Mouse (Mus musculus) stomach, embryonic 16.5 days (tissue): Measurements from ENCODE around the gene Cog2. TPM values are rescaled to one million over a fixed set of nuclear protein-coding genes. Genes with fewer than 3 reads are reported as not detected.

Experiments
- ATAC-seq: fragments of 200-750 bp; cut with Nextera tagmentation; 2 replicates; pipeline ENCODE4 v1.8.0; 2017; ENCODE audit warnings: moderate number of reproducible peaks, moderate TSS enrichment; ENCODE audit not compliant: insufficient read depth, low FRiP score
- H3K27ac ChIP-seq: fragments of 300-500 bp; sonication (generic); 2 replicates; pipeline ENCODE4 v1.5.1; 2014; ENCODE audit warnings: low read length
- H3K27me3 ChIP-seq: fragments of 300-500 bp; sonication (generic); 2 replicates; pipeline ENCODE4 v1.6.1; 2014; ENCODE audit warnings: low read length, control low read depth, mixed read lengths; ENCODE audit not compliant: control insufficient read depth, insufficient read depth
- H3K36me3 ChIP-seq: fragments of 300-500 bp; sonication (generic); 2 replicates; pipeline ENCODE4 v1.6.1; 2014; ENCODE audit warnings: low read length; ENCODE audit not compliant: control insufficient read depth, insufficient read depth
- H3K4me1 ChIP-seq: fragments of 300-500 bp; sonication (generic); 2 replicates; pipeline ENCODE4 v1.6.1; 2014; ENCODE audit warnings: low read length, control low read depth, mixed read lengths; ENCODE audit not compliant: control insufficient read depth, insufficient read depth
- H3K4me2 ChIP-seq: fragments of 300-500 bp; sonication (generic); 2 replicates; pipeline ENCODE4 v1.6.1; 2014; ENCODE audit warnings: low read depth, low read length, mixed read lengths
- H3K4me3 ChIP-seq: fragments of 300-500 bp; sonication (generic); replicated peaks from 2 replicates; pipeline ENCODE4 v1.5.1; 2014; ENCODE audit warnings: mild to moderate bottlenecking, low read length
- H3K9ac ChIP-seq: fragments of 300-500 bp; sonication (generic); 2 replicates; pipeline ENCODE4 v1.6.1; 2014; ENCODE audit warnings: low read length
- H3K9me3 ChIP-seq: fragments of 300-500 bp; sonication (generic); replicated peaks from 2 replicates; pipeline ENCODE4 v1.6.1; 2016; ENCODE audit warnings: low read length, control low read depth; ENCODE audit not compliant: control insufficient read depth
- WGBS: fragments of 180-500 bp; shearing (Covaris S2); extraction: QIAGEN DNeasy Blood & Tissue Kit; methylation state at CpG from one replicate; pipeline ENCODE4 v1.1.7; 2014; 5-methylcytosine and 5-hydroxymethylcytosine counted together
- polyA plus RNA-seq: library from polyadenylated mRNA; unstranded; fragments of >200 nt; fragmentation: Nextera tagmentation; extraction: Ambion mirVana; gene quantifications from 2 replicates; pipeline ENCODE4 v1.2.1, GENCODE M21; 2015

Cog2 gene
- polyA plus RNA-seq, 1 experiment from 2014 or later, result 40.7 TPM

GRCm38 (mm10) chr8:124548187-124548586, 27.6 kb downstream of the Cog2 start:
- Histone ChIP-seq H3K27me3 (no peaks in the 10 kb centered on the region), H3K4me2 (no peak overlapping the region), H3K36me3 (peaks cover 40% of the 10 kb centered on the region), H3K4me1 (no peaks in the 10 kb centered on the region), H3K27ac (no peak overlapping the region), H3K9me3 (no peaks in the 10 kb centered on the region), H3K4me3 (no peak overlapping the region), H3K9ac (no peak overlapping the region)
- WGBS, result 85% methylated on average over 1 of the region's 1 CpGs
- no peak for ATAC-seq

DNA sequence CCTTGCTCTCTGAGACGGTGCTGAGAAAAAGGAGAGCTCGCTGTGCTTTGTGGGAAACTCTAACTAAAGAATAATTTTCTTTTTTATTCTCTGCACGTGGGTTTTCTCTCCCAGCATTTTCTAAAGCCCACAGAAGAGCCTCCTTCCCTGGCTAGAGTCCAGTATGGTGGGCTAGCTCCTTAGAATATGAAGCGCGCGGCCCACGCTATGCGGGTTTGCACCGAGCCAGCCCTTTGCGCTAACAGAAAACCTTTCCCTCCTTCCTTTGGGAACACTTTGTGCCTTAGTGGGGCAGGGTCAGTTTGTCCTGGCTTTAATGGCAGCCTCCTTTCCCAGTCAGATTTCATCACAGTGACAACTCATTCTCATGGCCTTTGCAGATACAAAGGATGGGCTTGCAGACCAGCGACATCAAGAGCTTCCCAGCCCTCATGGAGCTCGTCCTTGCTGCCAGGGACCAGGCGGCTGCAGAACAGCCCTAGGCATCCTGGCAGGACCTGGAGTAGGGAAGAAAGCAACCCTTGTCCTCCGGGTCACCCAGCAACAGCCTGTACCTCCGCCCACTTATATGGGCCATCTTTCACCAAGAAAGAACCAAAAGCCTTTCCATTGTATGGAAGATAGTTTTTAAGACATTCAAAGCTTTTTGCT, 30.6 kb downstream of the Cog2 start:
- no peaks in the 10 kb centered on the region for H3K9me3 ChIP-seq
- no peak overlapping the region for H3K4me3 ChIP-seq
- WGBS, result 92% methylated on average over 15 of the region's 15 CpGs
- no peaks in the 10 kb centered on the region for H3K27me3 ChIP-seq
- ATAC-seq, result no peak
- no peak overlapping the region for H3K27ac ChIP-seq
- H3K4me1 ChIP-seq, result 0 out of 2 replicates have a peak, but pooled peaks cover 2% of the 10 kb centered on the region
- H3K36me3 ChIP-seq, result peaks cover 26% of the 10 kb centered on the region
- H3K9ac ChIP-seq, result no peak overlapping the region
- H3K4me2 ChIP-seq, result no peak overlapping the region

DNA sequence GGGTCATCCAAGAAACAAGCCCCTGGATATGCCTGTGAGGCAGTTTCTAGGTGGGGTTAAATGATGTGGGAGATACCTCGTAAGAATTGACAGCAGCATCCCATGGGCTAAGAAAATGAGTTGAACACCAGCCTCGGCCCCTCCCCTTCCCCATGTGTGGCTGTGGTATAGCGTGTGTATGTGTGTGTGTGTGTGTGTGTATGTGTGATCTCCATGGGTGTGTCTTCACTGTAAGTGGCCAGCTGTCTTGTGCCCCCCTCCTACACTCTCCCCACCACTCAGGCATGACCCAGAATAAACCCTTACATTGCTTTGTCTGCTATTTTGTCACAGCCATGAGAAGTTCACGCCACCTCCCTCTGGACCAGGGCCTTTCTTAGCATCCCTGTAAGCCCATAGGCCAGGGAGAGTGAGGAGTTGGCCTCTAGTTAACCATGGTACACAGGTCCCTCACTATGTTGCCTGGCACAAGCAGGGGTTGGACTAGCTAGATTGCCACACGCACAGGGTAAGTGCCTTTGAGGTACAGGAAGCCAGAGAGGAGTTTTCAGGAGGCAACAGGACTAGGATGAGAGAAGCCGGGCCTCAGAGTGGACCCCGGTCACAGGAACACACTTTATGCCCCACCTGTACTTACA, 34.7 kb downstream of the Cog2 start:
- Histone ChIP-seq H3K4me2 (no peak overlapping the region), H3K36me3 (peaks cover 23% of the 10 kb centered on the region), H3K27ac (no peak overlapping the region), H3K4me1 (0 out of 2 replicates have a peak, but pooled peaks cover 2% of the 10 kb centered on the region), H3K9ac (no peak overlapping the region), H3K9me3 (no peaks in the 10 kb centered on the region), H3K4me3 (no peak overlapping the region), H3K27me3 (no peaks in the 10 kb centered on the region)
- WGBS, result 87% methylated on average over 7 of the region's 7 CpGs
- ATAC-seq, result no peak

DNA sequence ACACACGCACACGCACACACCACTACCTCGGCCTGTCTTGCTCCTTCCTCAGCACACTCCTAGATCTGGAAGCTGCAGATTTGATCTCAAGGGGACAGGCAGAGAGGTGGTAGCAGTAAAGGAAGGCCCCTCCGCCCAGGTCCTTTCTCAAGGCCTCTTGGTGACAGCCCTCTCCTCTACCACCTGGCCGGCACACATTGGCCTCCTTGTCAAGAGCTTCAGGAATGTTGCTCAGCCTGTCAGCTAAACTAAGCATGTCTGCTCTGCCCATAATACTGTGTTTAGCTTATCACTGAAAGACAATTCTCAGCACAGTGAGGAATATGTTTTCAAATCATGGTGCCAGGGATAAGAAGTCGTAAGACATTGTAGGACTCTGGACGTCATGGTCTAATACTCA, 35.6 kb downstream of the Cog2 start:
- Histone ChIP-seq H3K9me3 (no peaks in the 10 kb centered on the region), H3K9ac (no peak overlapping the region), H3K4me3 (no peak overlapping the region), H3K4me1 (0 out of 2 replicates have a peak, but pooled peaks cover 2% of the 10 kb centered on the region), H3K36me3 (peaks cover 14% of the 10 kb centered on the region), H3K27me3 (no peaks in the 10 kb centered on the region), H3K4me2 (no peak overlapping the region), H3K27ac (no peak overlapping the region)
- WGBS, result 73% methylated on average over 7 of the region's 7 CpGs
- no peak for ATAC-seq

GRCm38 (mm10) chr8:124556658-124557057, 36.1 kb downstream of the Cog2 start:
- ATAC-seq, result no peak
- peak overlapping the region; percentile 39; the same call in 1 of the 2 replicates for H3K9ac ChIP-seq
- 0 out of 2 replicates have a peak, but pooled peaks cover 2% of the 10 kb centered on the region for H3K4me1 ChIP-seq
- peak overlapping the region; percentile 13; the same call in 1 of the 2 replicates for H3K4me2 ChIP-seq
- peaks cover 10% of the 10 kb centered on the region for H3K36me3 ChIP-seq
- no peak overlapping the region for H3K27ac ChIP-seq
- H3K27me3 ChIP-seq, result no peaks in the 10 kb centered on the region
- 82% methylated on average over 13 of the region's 13 CpGs for WGBS
- no peak overlapping the region for H3K4me3 ChIP-seq
- no peaks in the 10 kb centered on the region for H3K9me3 ChIP-seq

DNA sequence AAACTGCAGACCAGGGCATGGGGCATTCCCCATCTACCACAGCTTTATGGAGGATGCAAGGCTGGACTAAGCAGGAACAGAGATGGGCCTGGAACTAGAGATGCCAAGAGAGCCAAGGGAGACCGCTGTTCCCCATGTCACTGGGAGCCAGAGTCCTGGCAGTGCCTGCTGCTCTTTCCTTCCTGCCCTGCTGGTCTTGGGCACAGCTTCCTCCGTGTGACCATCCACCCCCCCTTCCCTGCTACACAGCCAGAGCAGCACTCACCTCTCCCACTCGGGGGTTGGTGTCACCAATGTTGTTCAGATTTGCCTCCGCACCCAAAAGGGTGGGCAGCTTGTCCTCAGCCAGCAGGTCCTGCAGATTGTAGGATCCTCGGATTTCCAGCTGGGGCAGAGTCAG, 36.9 kb downstream of the Cog2 start:
- Histone ChIP-seq H3K36me3 (peaks cover 3% of the 10 kb centered on the region), H3K4me3 (no peak overlapping the region), H3K4me1 (0 out of 2 replicates have a peak, but pooled peaks cover 2% of the 10 kb centered on the region), H3K27ac (no peak overlapping the region), H3K9ac (0 out of 2 replicates have a peak overlapping the region, but pooled peaks have one; percentile 2), H3K27me3 (no peaks in the 10 kb centered on the region), H3K4me2 (peak overlapping the region; percentile 13; the same call in 1 of the 2 replicates), H3K9me3 (no peaks in the 10 kb centered on the region)
- no peak for ATAC-seq
- WGBS, result 70% methylated on average over 5 of the region's 5 CpGs

DNA sequence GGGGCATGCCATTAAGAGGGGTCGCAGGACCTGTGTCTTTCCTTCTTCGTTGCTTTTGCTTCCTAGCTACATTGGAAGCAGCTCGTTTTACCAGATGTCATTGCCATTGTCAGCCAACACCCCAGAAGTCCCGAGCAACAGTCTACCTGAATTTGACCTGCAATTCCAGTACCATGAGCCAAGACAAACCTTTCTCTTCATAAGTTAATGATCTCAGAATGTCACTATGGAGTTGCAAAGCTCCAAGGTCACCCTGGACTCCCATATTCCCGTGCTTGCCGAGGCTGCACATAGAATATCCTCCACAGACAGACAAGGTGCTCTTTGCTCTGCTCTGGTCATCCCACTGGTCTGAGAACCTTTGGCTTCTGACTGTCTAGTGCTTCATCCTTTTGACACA, 46.6 kb downstream of the Cog2 start:
- 77% methylated on average over 6 of the region's 6 CpGs for WGBS
- H3K9ac ChIP-seq, result no peak overlapping the region
- no peak for ATAC-seq
- H3K4me1 ChIP-seq, result 0 out of 2 replicates have a peak, but pooled peaks cover 4% of the 10 kb centered on the region
- no peak overlapping the region for H3K4me2 ChIP-seq
- H3K27me3 ChIP-seq, result 0 out of 2 replicates have a peak, but pooled peaks cover 2% of the 10 kb centered on the region
- H3K4me3 ChIP-seq, result no peak overlapping the region
- no peak overlapping the region for H3K27ac ChIP-seq
- no peaks in the 10 kb centered on the region for H3K9me3 ChIP-seq
- no peaks in the 10 kb centered on the region for H3K36me3 ChIP-seq

- Histone ChIP-seq H3K27me3 (0 out of 2 replicates have a peak, but pooled peaks cover 2% of the 10 kb centered on the region), H3K9ac (no peak overlapping the region), H3K4me1 (0 out of 2 replicates have a peak, but pooled peaks cover 4% of the 10 kb centered on the region), H3K4me3 (no peak overlapping the region), H3K9me3 (no peaks in the 10 kb centered on the region), H3K4me2 (no peak overlapping the region), H3K27ac (no peak overlapping the region), H3K36me3 (no peaks in the 10 kb centered on the region)
- 76% methylated on average over 3 of the region's 3 CpGs for WGBS
- ATAC-seq, result no peak
Observed at GRCm38 (mm10) chr8:124567584-124567983, 47.0 kb downstream of the Cog2 start.

DNA sequence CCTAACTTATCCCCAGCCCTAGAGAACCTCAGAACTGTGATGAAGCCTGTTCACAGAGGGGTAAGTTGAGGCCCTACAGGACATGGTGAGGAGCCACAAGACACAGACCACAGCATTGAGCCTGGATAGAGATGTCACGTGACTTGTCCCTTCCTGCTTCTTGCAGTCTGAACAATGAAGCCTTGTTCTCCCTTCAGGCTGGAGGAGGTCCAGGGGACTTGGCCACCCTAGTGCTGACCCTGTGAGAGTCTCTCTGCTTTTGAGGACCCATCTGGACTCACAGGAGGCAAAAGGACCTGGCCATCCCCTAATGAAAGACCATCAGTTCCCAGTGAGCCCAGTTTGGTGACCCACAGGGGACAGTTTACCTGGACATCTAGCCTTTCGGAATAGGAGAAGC, 48.5 kb downstream of the Cog2 start:
- Histone ChIP-seq H3K4me1 (0 out of 2 replicates have a peak, but pooled peaks cover 4% of the 10 kb centered on the region), H3K27ac (0 out of 2 replicates have a peak overlapping the region, but pooled peaks have one; percentile 40), H3K9ac (no peak overlapping the region; the same call in 1 of the 2 replicates), H3K27me3 (no peaks in the 10 kb centered on the region), H3K36me3 (no peaks in the 10 kb centered on the region), H3K4me2 (no peak overlapping the region), H3K4me3 (no peak overlapping the region), H3K9me3 (no peaks in the 10 kb centered on the region)
- WGBS, result 68% methylated on average over 2 of the region's 2 CpGs
- no peak for ATAC-seq
